Mouse (Mus musculus): ENCODE data around the gene A730049H05Rik.
A peak's percentile ranks its signal among the peaks of the same experiment; 100 is the strongest.

A730049H05Rik gene

GRCm38 (mm10) chr6:92816311-92816751 lies at the start of gene A730049H05Rik:
Gene A730049H05Rik (plus strand): TSS chr6:92816478.
- DNase-seq (ENCODE audit: extremely low read depth, insufficient read length, low spot score): no peak

GRCm38 (mm10) chr6:92776356-92776755 lies 39.9 kb upstream of the A730049H05Rik start:
- no peak for DNase-seq (ENCODE audit: extremely low read depth, insufficient read length, low spot score)

GRCm38 (mm10) chr6:92779140-92779934 lies 36.9 kb upstream of the A730049H05Rik start:
- no peak for DNase-seq (ENCODE audit: extremely low read depth, insufficient read length, low spot score)

- no peak for DNase-seq (ENCODE audit: extremely low read depth, insufficient read length, low spot score)
Observed at GRCm38 (mm10) chr6:92779935-92780205, 36.4 kb upstream of the A730049H05Rik start.

- no peak for DNase-seq (ENCODE audit: extremely low read depth, insufficient read length, low spot score)
Observed at GRCm38 (mm10) chr6:92781446-92781845, 34.8 kb upstream of the A730049H05Rik start.

- no peak for DNase-seq (ENCODE audit: extremely low read depth, insufficient read length, low spot score)
Observed at GRCm38 (mm10) chr6:92784782-92785181, 31.5 kb upstream of the A730049H05Rik start.

GRCm38 (mm10) chr6:92786701-92787375 lies 29.4 kb upstream of the A730049H05Rik start:
- no peak for DNase-seq (ENCODE audit: extremely low read depth, insufficient read length, low spot score)

GRCm38 (mm10) chr6:92787376-92787712 lies 28.9 kb upstream of the A730049H05Rik start:
- peak; percentile 19 for DNase-seq (ENCODE audit: extremely low read depth, insufficient read length, low spot score)

- DNase-seq (ENCODE audit: extremely low read depth, insufficient read length, low spot score): no peak
Observed at GRCm38 (mm10) chr6:92793804-92794203, 22.5 kb upstream of the A730049H05Rik start.

GRCm38 (mm10) chr6:92801462-92801861 lies 14.8 kb upstream of the A730049H05Rik start:
- DNase-seq (ENCODE audit: extremely low read depth, insufficient read length, low spot score): no peak

GRCm38 (mm10) chr6:92802421-92802820 lies 13.9 kb upstream of the A730049H05Rik start:
- no peak for DNase-seq (ENCODE audit: extremely low read depth, insufficient read length, low spot score)

- DNase-seq (ENCODE audit: extremely low read depth, insufficient read length, low spot score): no peak
Observed at GRCm38 (mm10) chr6:92803213-92803612, 13.1 kb upstream of the A730049H05Rik start.

GRCm38 (mm10) chr6:92804254-92804971 lies 11.9 kb upstream of the A730049H05Rik start:
- DNase-seq (ENCODE audit: extremely low read depth, insufficient read length, low spot score): no peak

- DNase-seq (ENCODE audit: extremely low read depth, insufficient read length, low spot score): no peak
Observed at GRCm38 (mm10) chr6:92809818-92810217, 6.5 kb upstream of the A730049H05Rik start.

GRCm38 (mm10) chr6:92810628-92811027 lies 5.7 kb upstream of the A730049H05Rik start:
- DNase-seq (ENCODE audit: extremely low read depth, insufficient read length, low spot score): no peak

GRCm38 (mm10) chr6:92811566-92811965 lies 4.7 kb upstream of the A730049H05Rik start:
- no peak for DNase-seq (ENCODE audit: extremely low read depth, insufficient read length, low spot score)

- no peak for DNase-seq (ENCODE audit: extremely low read depth, insufficient read length, low spot score)
Observed at GRCm38 (mm10) chr6:92812702-92813370, 3.4 kb upstream of the A730049H05Rik start.

- DNase-seq (ENCODE audit: extremely low read depth, insufficient read length, low spot score): no peak
Observed at GRCm38 (mm10) chr6:92817661-92818060, 1.4 kb downstream of the A730049H05Rik start.

- no peak for DNase-seq (ENCODE audit: extremely low read depth, insufficient read length, low spot score)
Observed at GRCm38 (mm10) chr6:92821606-92822005, 5.3 kb downstream of the A730049H05Rik start.

- DNase-seq (ENCODE audit: extremely low read depth, insufficient read length, low spot score): no peak
Observed at GRCm38 (mm10) chr6:92822006-92822405, 5.7 kb downstream of the A730049H05Rik start.

GRCm38 (mm10) chr6:92823991-92824390 lies 7.7 kb downstream of the A730049H05Rik start:
- DNase-seq (ENCODE audit: extremely low read depth, insufficient read length, low spot score): no peak

Measured in 3134 (cell line).